Comparison of ENCODE assay signal across 19 mouse cellular contexts in genomic region chr11:119625943-119626342, GRCm38 (mm10). TPM values are rescaled to one million over a fixed set of nuclear protein-coding genes. Genes with fewer than 3 reads are reported as not detected.
DNase-seq lines count a peak whose midpoint lies in the region; ATAC-seq and TF ChIP-seq lines count a peak whose summit lies in the region.
"Had no signal": no experiment of that assay in that cellular context is flagged by ENCODE, and none has a peak within 500 bp of the region (broad histone marks: within the 10 kb centered on the region; RNA-seq: fewer than 3 reads in every experiment).

No protein-coding gene starts in this region.

- no peak for TF ChIP-seq POLR2A in cerebellum, adult 2 months (IDR thresholded peaks at IDR 0.05; ENCODE audit: borderline replicate concordance, insufficient read depth, low read length)

- DNase-seq in cerebellum, adult 2 months, result peak; percentile 48 to 62
- DNase-seq in hindbrain, postnatal 0 days (ENCODE audit: low spot score), result no peak
- peak; percentile 45 for DNase-seq in brain, adult 2 months (ENCODE audit: low read depth, low spot score)
- no peak for DNase-seq in thymus, postnatal 10 days (ENCODE audit: low spot score in 2 of 2)
- no peak for DNase-seq in ovary, postnatal 14 days (ENCODE audit: low spot score)
- DNase-seq: adrenal gland, adult 2 months; heart, adult 18-20 months; retina, postnatal 1 day; thymus, postnatal 4 days had no signal

- H3K9me3 ChIP-seq in hindbrain, embryonic 16.5 days (ENCODE audit: control insufficient read depth, low read length), result no peaks in the 10 kb centered on the region
- no peaks in the 10 kb centered on the region for H3K9me3 ChIP-seq in hindbrain, postnatal 0 days (ENCODE audit: low read length)
- no peaks in the 10 kb centered on the region for H3K9me3 ChIP-seq in forebrain, embryonic 16.5 days (ENCODE audit: control insufficient read depth, low read length)
- H3K9me3 ChIP-seq: embryonic facial prominence, embryonic 12.5 days; heart, embryonic 15.5 days; limb, embryonic 12.5 days had no signal

- no peaks in the 10 kb centered on the region for H3K36me3 ChIP-seq in hindbrain, embryonic 16.5 days (ENCODE audit: control insufficient read depth, insufficient read depth, low read length)
- H3K36me3 ChIP-seq in hindbrain, postnatal 0 days (ENCODE audit: insufficient read depth, low read length), result no peaks in the 10 kb centered on the region
- no peaks in the 10 kb centered on the region for H3K36me3 ChIP-seq in forebrain, embryonic 16.5 days (ENCODE audit: control insufficient read depth, insufficient read depth)
- H3K36me3 ChIP-seq: embryonic facial prominence, embryonic 12.5 days; heart, embryonic 15.5 days; limb, embryonic 12.5 days had no signal

- H3K27me3 ChIP-seq in cerebellum, adult 2 months (ENCODE audit: control insufficient read depth, insufficient read depth, low read length), result no peaks in the 10 kb centered on the region
- no peaks in the 10 kb centered on the region for H3K27me3 ChIP-seq in hindbrain, embryonic 16.5 days (replicated peaks; ENCODE audit: control insufficient read depth, insufficient read depth, low read length)
- H3K27me3 ChIP-seq in hindbrain, postnatal 0 days (ENCODE audit: insufficient read depth, low read length), result no peaks in the 10 kb centered on the region
- H3K27me3 ChIP-seq in forebrain, embryonic 16.5 days (replicated peaks; ENCODE audit: control insufficient read depth, insufficient read depth, low read length), result no peaks in the 10 kb centered on the region
- H3K27me3 ChIP-seq: CH12.LX; embryonic facial prominence, embryonic 12.5 days; heart, embryonic 15.5 days; limb, embryonic 12.5 days had no signal

- no peak for TF ChIP-seq CTCF in cerebellum, adult 2 months (IDR thresholded peaks at IDR 0.05; ENCODE audit: borderline replicate concordance, insufficient read depth, low read depth, low read length)
- TF ChIP-seq CTCF in hindbrain, postnatal 0 days (IDR thresholded peaks at IDR 0.05; ENCODE audit: low read depth), result no peak

- WGBS in cerebellum, adult 2 months, result 19% methylated on average over 6 of the region's 6 CpGs
- WGBS in hindbrain, embryonic 16.5 days, result 67% methylated on average over 6 of the region's 6 CpGs
- 61% methylated on average over 6 of the region's 6 CpGs for WGBS in hindbrain, postnatal 0 days
- WGBS in forebrain, embryonic 16.5 days, result 74% methylated on average over 6 of the region's 6 CpGs

- no peak overlapping the region for H3K9ac ChIP-seq in hindbrain, embryonic 16.5 days (ENCODE audit: low read depth, low read length)
- H3K9ac ChIP-seq in hindbrain, postnatal 0 days (replicated peaks; ENCODE audit: low read length), result no peak overlapping the region
- H3K9ac ChIP-seq in forebrain, embryonic 16.5 days (replicated peaks; ENCODE audit: low read depth, low read length), result no peak overlapping the region
- H3K9ac ChIP-seq: embryonic facial prominence, embryonic 12.5 days; heart, embryonic 15.5 days; limb, embryonic 12.5 days; liver, embryonic 14.5 days had no signal

- no peak for ATAC-seq in cerebellum, adult (ENCODE audit: insufficient number of reproducible peaks, low FRiP score, low TSS enrichment)
- peak; percentile 45; the same call in 1 of the 2 replicates for ATAC-seq in hindbrain, embryonic 16.5 days
- ATAC-seq in hindbrain, postnatal 0 days, result no peak
- peak; percentile 15; the same call in 1 of the 2 replicates for ATAC-seq in forebrain, embryonic 16.5 days
- ATAC-seq: intestine, postnatal 0 days had no signal

- peaks cover 22% of the 10 kb centered on the region for H3K4me1 ChIP-seq in cerebellum, adult 2 months (ENCODE audit: control insufficient read depth, insufficient read depth, low read length)
- peaks cover 17% of the 10 kb centered on the region for H3K4me1 ChIP-seq in hindbrain, embryonic 16.5 days (ENCODE audit: control insufficient read depth, insufficient read depth, low read depth, low read length)
- 0 out of 2 replicates have a peak, but pooled peaks cover 3% of the 10 kb centered on the region for H3K4me1 ChIP-seq in hindbrain, postnatal 0 days (ENCODE audit: insufficient read depth, low read length)
- peaks cover 24% of the 10 kb centered on the region for H3K4me1 ChIP-seq in forebrain, embryonic 16.5 days (replicated peaks; ENCODE audit: control insufficient read depth, insufficient read depth, low read length)

- H3K27ac ChIP-seq in cerebellum, adult 2 months (ENCODE audit: insufficient read depth, low read length), result no peak overlapping the region
- H3K27ac ChIP-seq in hindbrain, embryonic 16.5 days (ENCODE audit: low read depth, low read length), result 0 out of 2 replicates have a peak overlapping the region, but pooled peaks have one; percentile 5
- no peak overlapping the region for H3K27ac ChIP-seq in hindbrain, postnatal 0 days
- peak overlapping the region; percentile 7 for H3K27ac ChIP-seq in forebrain, embryonic 16.5 days (ENCODE audit: low read length)
- H3K27ac ChIP-seq: embryonic facial prominence, embryonic 12.5 days; heart, embryonic 15.5 days; kidney, postnatal 0 days; limb, embryonic 12.5 days; liver, embryonic 14.5 days had no signal

- no peak overlapping the region for H3K4me2 ChIP-seq in hindbrain, embryonic 16.5 days (ENCODE audit: low read length)
- no peak overlapping the region for H3K4me2 ChIP-seq in hindbrain, postnatal 0 days (ENCODE audit: low read depth, low read length)
- H3K4me2 ChIP-seq in forebrain, embryonic 16.5 days (ENCODE audit: low read length), result no peak overlapping the region
- H3K4me2 ChIP-seq: embryonic facial prominence, embryonic 12.5 days; heart, embryonic 15.5 days; limb, embryonic 12.5 days had no signal

- H3K4me3 ChIP-seq in cerebellum, adult 2 months (replicated peaks; ENCODE audit: insufficient read depth, low read depth, low read length), result no peak overlapping the region
- no peak overlapping the region for H3K4me3 ChIP-seq in hindbrain, embryonic 16.5 days (ENCODE audit: low read length)
- no peak overlapping the region for H3K4me3 ChIP-seq in hindbrain, postnatal 0 days (ENCODE audit: low read length)
- no peak overlapping the region for H3K4me3 ChIP-seq in forebrain, embryonic 16.5 days (replicated peaks; ENCODE audit: low read length)
- H3K4me3 ChIP-seq: embryonic facial prominence, embryonic 12.5 days; heart, embryonic 15.5 days; limb, embryonic 12.5 days had no signal

RNA-seq across cellular contexts. Expression of gene Rptor, which starts 23.2 kb away (rescaled TPM):
- polyA plus RNA-seq in cerebellum, adult 2 months (2012; rRNA removed), result 43.6 and 45.0 TPM in 2 replicates
- 8.5 and 10.1 TPM in 2 replicates for polyA plus RNA-seq in hindbrain, embryonic 16.5 days (2015; fragmentation: Nextera tagmentation; extraction: Ambion mirVana)
- 60.8 and 69.0 TPM in 2 replicates for total RNA-seq in hindbrain, postnatal 0 days (2014; rRNA removed)
- 8.6 and 8.7 TPM in 2 replicates for polyA plus RNA-seq in hindbrain, postnatal 0 days (2015; fragmentation: Nextera tagmentation; extraction: Ambion mirVana)
- polyA plus RNA-seq in forebrain, embryonic 16.5 days (2015; fragmentation: Nextera tagmentation; extraction: Ambion mirVana), result 8.5 and 11.3 TPM in 2 replicates

Comparison
In these comparisons a context has a peak if more than half of its experiments do, and no peak if none do; other contexts are left out.
1. H3K27ac ChIP-seq: peak in hindbrain, embryonic 16.5 days (single experiment) and forebrain, embryonic 16.5 days (single experiment); none in cerebellum, adult 2 months (single experiment) and hindbrain, postnatal 0 days (single experiment).
2. ATAC-seq: peak in hindbrain, embryonic 16.5 days (single experiment) and forebrain, embryonic 16.5 days (single experiment); none in cerebellum, adult (single experiment) and hindbrain, postnatal 0 days (single experiment).
3. DNase-seq: peak in cerebellum, adult 2 months (2 of 2) and brain, adult 2 months (single experiment); none in hindbrain, postnatal 0 days (single experiment), thymus, postnatal 10 days (0 of 2) and ovary, postnatal 14 days (single experiment).